Mouse (Mus musculus) cerebellum, postnatal 25 days (tissue): ENCODE measurements around the gene Ttll3.

ENCODE experiments used
- DNase-seq, 2 experiments: peaks; one replicate each; pipeline ENCODE4 v3.0.0; 2021; ENCODE audit warnings: mixed read lengths in 2 of 2

Gene Ttll3

DNA sequence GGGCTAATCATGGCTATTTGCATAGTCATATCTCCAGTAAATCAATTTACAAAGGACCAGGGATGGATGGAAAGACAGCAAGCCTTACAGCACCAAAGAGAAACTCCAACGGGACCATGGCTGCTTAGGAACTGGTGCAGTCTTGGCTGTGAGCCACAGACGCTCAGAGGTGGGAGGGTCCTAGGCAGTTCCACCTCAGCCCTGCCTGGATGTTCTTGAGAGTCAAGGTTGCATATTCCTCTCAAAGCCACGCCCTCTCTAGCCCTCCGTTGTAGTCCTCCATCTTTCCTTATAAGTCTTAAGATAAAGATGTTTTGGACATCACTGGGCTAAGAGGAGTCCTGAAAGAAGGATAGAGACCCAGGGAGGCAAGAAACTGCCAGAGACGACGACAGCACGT lies 75.0 kb downstream of the Ttll3 start:
- no peak for DNase-seq
